Mouse (Mus musculus) stomach, postnatal 0 days (tissue): ENCODE measurements around the gene Methig1. TPM values are rescaled to one million over a fixed set of nuclear protein-coding genes. Genes with fewer than 3 reads are reported as not detected.

Source experiments
- ATAC-seq: fragments of 200-750 bp; cut with Nextera tagmentation; 2 replicates; pipeline ENCODE4 v1.8.0; 2017; ENCODE audit not compliant: low FRiP score, low TSS enrichment
- DNase-seq: peaks from one replicate; pipeline ENCODE4 v3.0.0-alpha.2; 2016; ENCODE audit warnings: low spot score
- H3K27ac ChIP-seq: fragments of 300-500 bp; sonication (generic); replicated peaks from 2 replicates; pipeline ENCODE4 v1.5.1; 2014; ENCODE audit warnings: mild to moderate bottlenecking, control low read depth
- H3K27me3 ChIP-seq: fragments of 300-500 bp; sonication (generic); 2 replicates; pipeline ENCODE4 v1.6.1; 2014; ENCODE audit warnings: low read length; ENCODE audit not compliant: control insufficient read depth, insufficient read depth
- H3K36me3 ChIP-seq: fragments of 300-500 bp; sonication (generic); 2 replicates; pipeline ENCODE4 v1.6.1; 2014; ENCODE audit warnings: low read length, mixed read lengths; ENCODE audit not compliant: control insufficient read depth, insufficient read depth
- H3K4me1 ChIP-seq: fragments of 300-500 bp; sonication (generic); replicated peaks from 2 replicates; pipeline ENCODE4 v1.6.1; 2014; ENCODE audit warnings: antibody characterized with exemption; ENCODE audit not compliant: control insufficient read depth, insufficient read depth
- H3K4me2 ChIP-seq: fragments of 300-500 bp; sonication (generic); replicated peaks from 2 replicates; pipeline ENCODE4 v1.6.1; 2014; ENCODE audit warnings: low read depth, mild to moderate bottlenecking, control low read depth, moderate library complexity
- H3K4me3 ChIP-seq: fragments of 300-500 bp; sonication (generic); 2 replicates; pipeline ENCODE4 v1.5.1; 2014; ENCODE audit warnings: low read depth, low read length, control low read depth
- H3K9ac ChIP-seq: fragments of 300-500 bp; sonication (generic); 2 replicates; pipeline ENCODE4 v1.6.1; 2014; ENCODE audit warnings: mild to moderate bottlenecking, low read length, control low read depth, mixed read lengths
- H3K9me3 ChIP-seq: fragments of 300-500 bp; sonication (generic); 2 replicates; pipeline ENCODE4 v1.6.1; 2016; ENCODE audit warnings: low read length; ENCODE audit not compliant: control insufficient read depth
- CTCF ChIP-seq: IDR thresholded peaks from 2 replicates; pipeline ENCODE4 v1.5.1; 2016; ENCODE audit warnings: antibody characterized with exemption, low read depth, mild to moderate bottlenecking, moderate library complexity
- EP300 ChIP-seq: optimal IDR thresholded peaks from 2 replicates; pipeline ENCODE3; 2016; ENCODE audit warnings: antibody characterized with exemption
- WGBS: fragments of 180-500 bp; shearing (Covaris S2); extraction: QIAGEN DNeasy Blood & Tissue Kit; methylation state at CpG from one replicate; pipeline ENCODE4 v1.1.7; 2014; 5-methylcytosine and 5-hydroxymethylcytosine counted together
- polyA plus RNA-seq: library from polyadenylated mRNA; unstranded; fragments of >200 nt; fragmentation: Nextera tagmentation; extraction: Ambion mirVana; gene quantifications from 2 replicates; pipeline ENCODE4 v1.2.1, GENCODE M21; 2015

Gene Methig1
- polyA plus RNA-seq, 1 experiment from 2014 or later = not detected

- H3K9me3 ChIP-seq = no peaks in the 10 kb centered on the region
- 60% methylated on average over 11 of the region's 11 CpGs for WGBS
- ATAC-seq = no peak
- no peaks in the 10 kb centered on the region for H3K4me1 ChIP-seq
- no peak for DNase-seq
- 0 out of 2 replicates have a peak overlapping the region, but pooled peaks have one; percentile 4 for H3K9ac ChIP-seq
- H3K36me3 ChIP-seq = no peaks in the 10 kb centered on the region
- no peak overlapping the region for H3K4me2 ChIP-seq
- TF ChIP-seq EP300 = no peak
- TF ChIP-seq CTCF = no peak
- no peak overlapping the region for H3K27ac ChIP-seq
- no peaks in the 10 kb centered on the region for H3K27me3 ChIP-seq
- H3K4me3 ChIP-seq = no peak overlapping the region
Observed at GRCm38 (mm10) chr15:100429959-100430565, 77.1 kb downstream of the Methig1 start.

DNA sequence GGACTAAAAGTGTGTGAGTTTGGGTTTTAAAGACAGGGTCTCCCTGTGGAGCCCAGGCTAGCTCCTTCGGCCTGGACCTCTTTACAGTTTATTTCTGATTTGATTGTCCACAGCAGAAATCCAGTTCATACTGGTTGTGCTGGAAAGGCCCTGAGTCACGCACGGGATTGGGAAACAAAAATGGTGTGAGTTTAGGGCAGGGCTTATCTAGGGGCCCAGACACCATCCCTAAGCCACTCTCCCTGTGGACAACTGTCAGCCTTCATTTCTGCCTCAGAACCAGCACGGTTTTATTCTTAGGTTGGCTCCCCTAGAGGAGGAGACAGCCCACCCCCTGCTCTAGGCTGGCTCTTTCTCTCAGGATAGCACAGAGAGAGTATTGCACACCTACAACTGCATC, 80.3 kb downstream of the Methig1 start:
- no peak overlapping the region for H3K9ac ChIP-seq
- no peaks in the 10 kb centered on the region for H3K36me3 ChIP-seq
- no peaks in the 10 kb centered on the region for H3K27me3 ChIP-seq
- no peaks in the 10 kb centered on the region for H3K4me1 ChIP-seq
- TF ChIP-seq EP300 (no peak), CTCF (no peak)
- H3K4me2 ChIP-seq = no peak overlapping the region
- H3K4me3 ChIP-seq = no peak overlapping the region
- H3K9me3 ChIP-seq = no peaks in the 10 kb centered on the region
- H3K27ac ChIP-seq = no peak overlapping the region
- WGBS = 66% methylated on average over 4 of the region's 4 CpGs
- ATAC-seq = no peak
- no peak for DNase-seq

Other genes starting within 250 kb of the Methig1 start
- gene Atf1, start 125.3 kb upstream of the Methig1 start, polyA plus RNA-seq = 27.3 and 27.7 TPM in 2 replicates
- 0.11 TPM in 1 of 2 replicates, not detected in the other for gene Tmprss12, start 72.3 kb upstream of the Methig1 start, polyA plus RNA-seq
- gene Mettl7a1, start 49.0 kb upstream of the Methig1 start, polyA plus RNA-seq = 9.1 and 9.5 TPM in 2 replicates
- gene Mettl7a3, start 18.2 kb upstream of the Methig1 start, polyA plus RNA-seq = not detected in 2 replicates
- not detected in 2 replicates for gene Mettl7a2, start 51 bp downstream of the Methig1 start, polyA plus RNA-seq
- gene Higd1c, start 11.4 kb downstream of the Methig1 start, polyA plus RNA-seq = not detected in 2 replicates
- 0.11 and 0.15 TPM in 2 replicates for gene Gm5475, start 69.0 kb downstream of the Methig1 start, polyA plus RNA-seq
- gene Slc11a2, start 71.9 kb downstream of the Methig1 start, polyA plus RNA-seq = 12.2 and 15.8 TPM in 2 replicates
- 9.8 and 10.9 TPM in 2 replicates for gene Letmd1, start 115.9 kb downstream of the Methig1 start, polyA plus RNA-seq
- 2.6 and 2.8 TPM in 2 replicates for gene Csrnp2, start 142.3 kb downstream of the Methig1 start, polyA plus RNA-seq
- gene Tfcp2, start 198.9 kb downstream of the Methig1 start, polyA plus RNA-seq = 8.7 and 9.6 TPM in 2 replicates
- gene Pou6f1, start 246.8 kb downstream of the Methig1 start, polyA plus RNA-seq = 2.6 and 3.2 TPM in 2 replicates